Mouse (Mus musculus): ENCODE measurements around the gene Gm10439. TPM values are rescaled to one million over a fixed set of nuclear protein-coding genes. Genes with fewer than 3 reads are reported as not detected.
"Not testable (repeated sequence)": the region's sequence is repeated elsewhere in the genome, so short reads cannot be mapped to it uniquely, and the experiment has no call there.

The Gm10439 gene
- total RNA-seq (2021), result not detected
- long read RNA-seq, experiment 1, result 0 reads
- long read RNA-seq, experiment 2, result 0 reads

GRCm38 (mm10) chrX:149594270-149594669, at the start of gene Gm10439:
Gene Gm10439 (plus strand): TSS chrX:149594570.
- DNase-seq (ENCODE audit: low spot score in 2 of 2), result not testable (repeated sequence)

Other genes starting within 250 kb of the Gm10439 start
- gene Gm15085, start 147.0 kb upstream of the Gm10439 start, total RNA-seq (2021), result not detected
- not detected for gene Gm15097, start 189.9 kb downstream of the Gm10439 start, total RNA-seq (2021)